Mouse (Mus musculus) layer of hippocampus, adult 18-20 months (tissue): ENCODE results near the gene Gbp6. TPM values are rescaled to one million over a fixed set of nuclear protein-coding genes. Genes with fewer than 3 reads are reported as not detected.

Source experiments
- total RNA-seq, 2 experiments: library from RNA; stranded (reverse); gene quantifications; 2 replicates each; pipeline ENCODE4 v1.2.3; 2021

Gbp6 gene
- total RNA-seq, 2 experiments from 2014 or later = 0.91 to 0.99 TPM

Other genes starting within 250 kb of the Gbp6 start
- 1 to 10 TPM; 1.3 to 1.5 TPM for gene Gbp9, start 154.2 kb downstream of the Gbp6 start, total RNA-seq
- under 1 TPM in 1 of 2 experiments, not detected in 1; 0.17 TPM for gene Gbp8, start 154.2 kb downstream of the Gbp6 start, total RNA-seq
- under 1 TPM; 0.67 to 0.79 TPM for gene Gbp4, start 154.1 kb downstream of the Gbp6 start, total RNA-seq
- not detected for gene Gbp10, start 54.2 kb downstream of the Gbp6 start, total RNA-seq
- under 1 TPM in 1 of 2 experiments, not detected in 1; 0.18 TPM for gene Gm43302, start within 50 bp of the Gbp6 start, total RNA-seq
- gene Lrrc8b, start 122.1 kb upstream of the Gbp6 start, total RNA-seq = 10 to 100 TPM; 56.7 to 57.8 TPM
- 10 to 100 TPM; 29.8 to 35.1 TPM for gene Lrrc8c, start 225.7 kb upstream of the Gbp6 start, total RNA-seq